In genomic region chr15:42297430-42297829, GRCm38 (mm10) we compare ENCODE assay signal across 31 mouse cellular contexts.
A peak's percentile ranks its signal among the peaks of the same experiment; 100 is the strongest.
DNase-seq lines count a peak whose midpoint lies in the region; ATAC-seq and TF ChIP-seq lines count a peak whose summit lies in the region.
"Had no signal": no experiment of that assay in that cellular context is flagged by ENCODE, and none has a peak within 500 bp of the region (broad histone marks: within the 10 kb centered on the region; RNA-seq: fewer than 3 reads in every experiment).

No protein-coding gene starts in this region.

- H3K9me3 ChIP-seq in kidney, postnatal 0 days (replicated peaks; ENCODE audit: low read length): no peaks in the 10 kb centered on the region
- no peaks in the 10 kb centered on the region for H3K9me3 ChIP-seq in lung, embryonic 15.5 days
- H3K9me3 ChIP-seq: embryonic facial prominence, embryonic 12.5 days; forebrain, embryonic 10.5 days; forebrain, embryonic 15.5 days; hindbrain, embryonic 10.5 days; hindbrain, embryonic 15.5 days; kidney, embryonic 15.5 days; liver, embryonic 13.5 days; neural tube, embryonic 15.5 days had no signal

- no peak overlapping the region for H3K9ac ChIP-seq in kidney, postnatal 0 days (ENCODE audit: low read depth, low read length)
- H3K9ac ChIP-seq in lung, embryonic 15.5 days: no peak overlapping the region
- H3K9ac ChIP-seq: embryonic facial prominence, embryonic 12.5 days; forebrain, embryonic 15.5 days; hindbrain, embryonic 15.5 days; kidney, embryonic 15.5 days; liver, embryonic 13.5 days; neural tube, embryonic 15.5 days had no signal

- no peak for TF ChIP-seq CTCF in kidney, postnatal 0 days (IDR thresholded peaks at IDR 0.05; ENCODE audit: low read depth)

- DNase-seq in kidney, postnatal 0 days (ENCODE audit: low spot score): peak; percentile 9
- no peak for DNase-seq in kidney, postnatal 25 days
- DNase-seq in 3T3-L1 (ENCODE audit: low read depth, low spot score): peak; percentile 13
- peak; percentile 39 for DNase-seq in lung, postnatal 25 days (ENCODE audit: low spot score)
- no peak for DNase-seq in gastrocnemius, postnatal 10 days
- DNase-seq in frontal cortex, postnatal 25 days (ENCODE audit: low spot score in 2 of 2): no peak
- DNase-seq: adrenal gland, postnatal 25 days; B cell, adult 2 months; cerebellum, adult 18-20 months; cerebellum, postnatal 10 days; gastrocnemius, adult 2 months; heart, postnatal 14 days; kidney, adult 11 months; layer of hippocampus, postnatal 36 days; liver, embryonic 13.5 days; midbrain, embryonic 14.5 days; retina, postnatal 1 day; right cerebral cortex, postnatal 14 days; thymus, adult 18-20 months; thymus, postnatal 36 days had no signal

- no peak for ATAC-seq in kidney, postnatal 0 days (replicated peaks; ENCODE audit: low FRiP score, low read depth)
- ATAC-seq in lung, embryonic 15.5 days (ENCODE audit: borderline replicate concordance, extremely low read depth, low FRiP score, low TSS enrichment): peak; percentile 89
- no peak for ATAC-seq in megakaryocyte, adult 5-6 weeks (ENCODE audit: poor library complexity, severe bottlenecking)
- ATAC-seq: forebrain, embryonic 15.5 days; inflammation-experienced regulatory T-cells, adult 6 months had no signal

- no peak overlapping the region for H3K4me3 ChIP-seq in kidney, postnatal 0 days (replicated peaks; ENCODE audit: low read depth, low read length)
- H3K4me3 ChIP-seq in lung, embryonic 15.5 days: no peak overlapping the region
- H3K4me3 ChIP-seq: embryonic facial prominence, embryonic 12.5 days; forebrain, embryonic 10.5 days; forebrain, embryonic 15.5 days; gastrocnemius, adult 2 months; hindbrain, embryonic 10.5 days; hindbrain, embryonic 15.5 days; kidney, embryonic 15.5 days; liver, embryonic 13.5 days; neural tube, embryonic 15.5 days had no signal

- H3K4me1 ChIP-seq in kidney, postnatal 0 days (replicated peaks; ENCODE audit: insufficient read depth, low read length): no peaks in the 10 kb centered on the region
- H3K4me1 ChIP-seq in lung, embryonic 15.5 days: peaks cover 9% of the 10 kb centered on the region
- H3K4me1 ChIP-seq: embryonic facial prominence, embryonic 12.5 days; forebrain, embryonic 10.5 days; forebrain, embryonic 15.5 days; hindbrain, embryonic 10.5 days; hindbrain, embryonic 15.5 days; kidney, embryonic 15.5 days; neural tube, embryonic 15.5 days had no signal

- no peaks in the 10 kb centered on the region for H3K36me3 ChIP-seq in kidney, postnatal 0 days (ENCODE audit: insufficient read depth, low read length)
- no peaks in the 10 kb centered on the region for H3K36me3 ChIP-seq in lung, embryonic 15.5 days
- H3K36me3 ChIP-seq: embryonic facial prominence, embryonic 12.5 days; forebrain, embryonic 10.5 days; forebrain, embryonic 15.5 days; hindbrain, embryonic 10.5 days; hindbrain, embryonic 15.5 days; kidney, embryonic 15.5 days; liver, embryonic 13.5 days; neural tube, embryonic 15.5 days had no signal

- H3K27me3 ChIP-seq in kidney, postnatal 0 days (ENCODE audit: insufficient read depth, low read length): no peaks in the 10 kb centered on the region
- no peaks in the 10 kb centered on the region for H3K27me3 ChIP-seq in lung, embryonic 15.5 days
- H3K27me3 ChIP-seq: embryonic facial prominence, embryonic 12.5 days; forebrain, embryonic 15.5 days; hindbrain, embryonic 15.5 days; kidney, embryonic 15.5 days; liver, embryonic 13.5 days; neural tube, embryonic 15.5 days had no signal

- no peak overlapping the region for H3K27ac ChIP-seq in kidney, postnatal 0 days
- peak overlapping the region; percentile 53 for H3K27ac ChIP-seq in lung, embryonic 15.5 days
- H3K27ac ChIP-seq: embryonic facial prominence, embryonic 12.5 days; forebrain, embryonic 10.5 days; forebrain, embryonic 15.5 days; gastrocnemius, adult 2 months; hindbrain, embryonic 10.5 days; hindbrain, embryonic 15.5 days; kidney, embryonic 15.5 days; liver, embryonic 13.5 days; macrophage; neural tube, embryonic 15.5 days had no signal

- H3K4me2 ChIP-seq in kidney, postnatal 0 days (ENCODE audit: low read length): no peak overlapping the region
- H3K4me2 ChIP-seq in lung, embryonic 15.5 days: no peak overlapping the region
- H3K4me2 ChIP-seq: embryonic facial prominence, embryonic 12.5 days; forebrain, embryonic 15.5 days; hindbrain, embryonic 15.5 days; kidney, embryonic 15.5 days; liver, embryonic 13.5 days; neural tube, embryonic 15.5 days had no signal

Comparison
In these comparisons a context has a peak if more than half of its experiments do, and no peak if none do; other contexts are left out.
1. DNase-seq: peak in kidney, postnatal 0 days (single experiment), 3T3-L1 (single experiment) and lung, postnatal 25 days (single experiment); none in kidney, postnatal 25 days (0 of 2), gastrocnemius, postnatal 10 days (single experiment) and frontal cortex, postnatal 25 days (0 of 2).